Mouse (Mus musculus): ENCODE measurements around the gene Fkbp4. TPM values are rescaled to one million over a fixed set of nuclear protein-coding genes. Genes with fewer than 3 reads are reported as not detected.

The Fkbp4 gene
- 100 to 1,000 TPM; 113 to 133 (median 121) TPM for total RNA-seq (2022)

GRCm38 (mm10) chr6:128438317-128438870 is at the start of gene Fkbp4:
Gene Fkbp4, minus strand, starts transcription at chr6:128438677.
- DNase-seq (ENCODE audit: low spot score in 2 of 2), result peak; percentile 88

GRCm38 (mm10) chr6:128487736-128488135 is 49.3 kb upstream of the Fkbp4 start:
- DNase-seq (ENCODE audit: low spot score in 2 of 2), result no peak

GRCm38 (mm10) chr6:128479463-128480454 is 41.3 kb upstream of the Fkbp4 start:
- peak; percentile 87 to 92 for DNase-seq (ENCODE audit: low spot score in 2 of 2)

- no peak for DNase-seq (ENCODE audit: low spot score in 2 of 2)
Measured at GRCm38 (mm10) chr6:128477495-128477894, 39.0 kb upstream of the Fkbp4 start.

GRCm38 (mm10) chr6:128474112-128474511 is 35.6 kb upstream of the Fkbp4 start:
- no peak for DNase-seq (ENCODE audit: low spot score in 2 of 2)

GRCm38 (mm10) chr6:128469451-128469850 is 31.0 kb upstream of the Fkbp4 start:
- DNase-seq (ENCODE audit: low spot score in 2 of 2), result no peak

GRCm38 (mm10) chr6:128467298-128467697 is 28.8 kb upstream of the Fkbp4 start:
- no peak for DNase-seq (ENCODE audit: low spot score in 2 of 2)

GRCm38 (mm10) chr6:128466563-128466962 is 28.1 kb upstream of the Fkbp4 start:
- no peak for DNase-seq (ENCODE audit: low spot score in 2 of 2)

- no peak for DNase-seq (ENCODE audit: low spot score in 2 of 2)
Measured at GRCm38 (mm10) chr6:128466043-128466442, 27.6 kb upstream of the Fkbp4 start.

- DNase-seq (ENCODE audit: low spot score in 2 of 2), result no peak
Measured at GRCm38 (mm10) chr6:128464996-128465395, 26.5 kb upstream of the Fkbp4 start.

- no peak for DNase-seq (ENCODE audit: low spot score in 2 of 2)
Measured at GRCm38 (mm10) chr6:128461606-128462005, 23.1 kb upstream of the Fkbp4 start.

- DNase-seq (ENCODE audit: low spot score in 2 of 2), result no peak
Measured at GRCm38 (mm10) chr6:128460729-128461503, 22.4 kb upstream of the Fkbp4 start.

- no peak for DNase-seq (ENCODE audit: low spot score in 2 of 2)
Measured at GRCm38 (mm10) chr6:128460321-128460720, 21.8 kb upstream of the Fkbp4 start.

GRCm38 (mm10) chr6:128457186-128457585 is 18.7 kb upstream of the Fkbp4 start:
- DNase-seq (ENCODE audit: low spot score in 2 of 2), result no peak

- DNase-seq (ENCODE audit: low spot score in 2 of 2), result no peak
Measured at GRCm38 (mm10) chr6:128455835-128456605, 17.5 kb upstream of the Fkbp4 start.

GRCm38 (mm10) chr6:128447063-128447462 is 8.6 kb upstream of the Fkbp4 start:
- DNase-seq (ENCODE audit: low spot score in 2 of 2), result no peak

GRCm38 (mm10) chr6:128445761-128446535 is 7.5 kb upstream of the Fkbp4 start:
- peak in 1 of 2 experiments; percentile 20 for DNase-seq (ENCODE audit: low spot score in 2 of 2)

- no peak for DNase-seq (ENCODE audit: low spot score in 2 of 2)
Measured at GRCm38 (mm10) chr6:128440238-128440637, 1.8 kb upstream of the Fkbp4 start.

GRCm38 (mm10) chr6:128438871-128439341 is 429 bp upstream of the Fkbp4 start:
- no peak for DNase-seq (ENCODE audit: low spot score in 2 of 2)

GRCm38 (mm10) chr6:128437731-128438316 is 653 bp downstream of the Fkbp4 start:
- DNase-seq (ENCODE audit: low spot score in 2 of 2), result peak; percentile 15 to 30
